Mouse (Mus musculus): ENCODE results near the gene Nrarp. TPM values are rescaled to one million over a fixed set of nuclear protein-coding genes. Genes with fewer than 3 reads are reported as not detected.

Nrarp gene
- total and polyA plus RNA-seq, 3 experiments = 0.20 to 3.1 (median 0.35) TPM

DNA sequence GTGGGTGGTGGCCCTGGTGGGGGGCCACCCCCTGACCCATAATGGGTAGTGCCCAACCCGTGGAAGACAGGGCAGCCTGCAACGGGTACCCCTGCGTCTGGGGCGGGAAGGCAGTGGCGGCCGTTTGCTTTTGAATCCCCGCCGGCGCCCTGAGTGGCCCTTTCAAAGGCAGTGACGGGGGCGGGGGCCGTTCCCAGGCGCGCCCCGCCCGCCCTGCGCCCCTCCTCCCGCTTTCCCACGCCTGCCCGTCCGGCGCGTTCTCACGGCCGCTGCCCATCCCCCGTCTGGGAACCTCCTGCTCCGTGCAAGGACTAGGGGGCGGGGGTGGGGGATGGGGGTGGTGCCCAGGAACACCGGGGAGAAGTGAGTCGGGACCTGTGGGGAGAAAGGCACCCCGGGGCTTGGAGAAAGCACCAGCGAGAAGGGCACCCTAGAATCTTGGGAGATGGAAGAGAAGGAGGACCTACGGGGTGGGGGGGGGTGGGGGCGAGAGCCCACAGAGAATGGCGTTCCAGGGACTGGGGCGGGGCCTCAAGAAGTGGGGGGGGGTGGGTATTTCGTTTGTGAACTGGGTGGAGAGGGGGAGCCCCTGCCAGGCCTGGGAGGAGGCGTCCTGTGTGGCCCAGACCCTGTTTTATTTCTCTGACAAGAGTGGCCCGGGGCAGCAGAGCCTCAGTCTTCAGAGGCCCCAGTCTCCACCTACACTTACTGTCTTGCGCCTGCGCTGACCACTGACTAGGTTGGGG lies 12.5 kb upstream of the Nrarp start:
- Histone ChIP-seq H3K27ac (ENCODE audit: insufficient read depth, low read depth) (no peak overlapping the region), H3K79me2 (replicated peaks; ENCODE audit: control insufficient read depth, extremely low read depth, insufficient read depth, poor library complexity, severe bottlenecking) (no peaks in the 10 kb centered on the region), H3K4me3 (replicated peaks in 1 of 3; ENCODE audit: low read depth in 2 of 3, low read length in 2 of 3, poor library complexity in 1 of 3) (no peak overlapping the region), H3K4me2 (ENCODE audit: insufficient read depth, low read depth, poor library complexity, severe bottlenecking) (peak overlapping the region; percentile 14; the same call in 1 of the 2 replicates), H3K9me3 (replicated peaks; ENCODE audit: low read length) (no peaks in the 10 kb centered on the region), H3K36me3 (replicated peaks in 1 of 2; ENCODE audit: control insufficient read depth in 1 of 2, insufficient read depth in 1 of 2, low read length in 1 of 2) (no peaks in the 10 kb centered on the region), H3K9ac (ENCODE audit: insufficient read depth, low read depth) (no peak overlapping the region), H3K4me1 (ENCODE audit: control insufficient read depth in 1 of 2, insufficient read depth in 2 of 2) (peaks cover 11 to 36% of the 10 kb centered on the region in 2 experiments), H3K27me3 (replicated peaks) (peaks cover 3% of the 10 kb centered on the region)
- DNase-seq (ENCODE audit: extremely low read depth) = no peak
- TF ChIP-seq ZNF384 (IDR thresholded peaks at IDR 0.05; ENCODE audit: low read depth, low read length) = no peak
- TF ChIP-seq MAFK (IDR thresholded peaks at IDR 0.05; ENCODE audit: insufficient replicate concordance, low read length) = no peak
- no peak for TF ChIP-seq SIN3A (IDR thresholded peaks at IDR 0.05; ENCODE audit: low read length)
- no peak for TF ChIP-seq POLR2A (IDR thresholded peaks at IDR 0.05; ENCODE audit: low read depth, low read length)
- no peak for TF ChIP-seq USF2 (conservative IDR thresholded peaks at IDR 0.05; ENCODE audit: low read depth, low read length)
- in situ Hi-C loops (cut with MboI; ENCODE audit: low pct_ligation_motif_present, low pct_unique_long_range_greater_than_20kb, low sequenced_read_pairs) = no loop called here
- dilution Hi-C loops (cut with MboI; ENCODE audit: extremely low pct_ligation_motif_present, extremely low pct_unique_long_range_greater_than_20kb, low sequenced_read_pairs) = no loop called here

DNA sequence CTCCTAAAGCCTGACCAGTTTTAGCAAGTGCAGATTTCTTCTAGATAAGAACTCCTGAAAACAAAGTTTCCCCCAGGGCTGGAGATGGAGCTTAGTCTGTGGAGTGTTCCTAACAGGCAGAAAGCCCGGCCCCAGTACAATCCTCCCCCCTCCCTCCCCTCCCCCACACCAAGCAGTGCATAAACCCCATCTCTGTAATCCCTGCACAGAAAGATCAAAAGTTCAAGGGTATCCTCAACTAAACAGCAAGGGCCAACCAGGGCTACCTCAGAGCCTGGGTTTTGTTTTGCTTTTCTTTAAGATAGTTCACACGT lies 11.9 kb upstream of the Nrarp start:
- no peaks in the 10 kb centered on the region for H3K9me3 ChIP-seq (replicated peaks; ENCODE audit: low read length)
- no peaks in the 10 kb centered on the region for H3K36me3 ChIP-seq (replicated peaks in 1 of 2; ENCODE audit: control insufficient read depth in 1 of 2, insufficient read depth in 1 of 2, low read length in 1 of 2)
- H3K4me3 ChIP-seq (replicated peaks in 1 of 3; ENCODE audit: low read depth in 2 of 3, low read length in 2 of 3, poor library complexity in 1 of 3) = no peak overlapping the region
- no peaks in the 10 kb centered on the region for H3K79me2 ChIP-seq (replicated peaks; ENCODE audit: control insufficient read depth, extremely low read depth, insufficient read depth, poor library complexity, severe bottlenecking)
- H3K27ac ChIP-seq (ENCODE audit: insufficient read depth, low read depth) = no peak overlapping the region
- H3K4me1 ChIP-seq (ENCODE audit: control insufficient read depth in 1 of 2, insufficient read depth in 2 of 2) = peaks cover 11 to 32% of the 10 kb centered on the region in 2 experiments
- TF ChIP-seq IRF4 (IDR thresholded peaks at IDR 0.05; ENCODE audit: low read depth, low read length) (no peak), ZMIZ1 (IDR thresholded peaks at IDR 0.05; ENCODE audit: low read depth, low read length) (no peak), TBP (conservative IDR thresholded peaks at IDR 0.05; ENCODE audit: low read depth, low read length) (no peak), SMC3 (IDR thresholded peaks at IDR 0.05; ENCODE audit: low read depth, low read length) (no peak), EP300 (IDR thresholded peaks at IDR 0.05; ENCODE audit: low read length) (no peak), NRF1 (IDR thresholded peaks at IDR 0.05; ENCODE audit: low read depth, low read length) (no peak), NELFE (IDR thresholded peaks at IDR 0.05; ENCODE audit: low read depth, low read length) (no peak), KAT2A (IDR thresholded peaks at IDR 0.05; ENCODE audit: insufficient replicate concordance, low read length) (no peak), JUND (conservative IDR thresholded peaks at IDR 0.05; ENCODE audit: low read depth, low read length) (no peak), MAX (IDR thresholded peaks at IDR 0.05; ENCODE audit: low read length) (no peak), GABPA (IDR thresholded peaks at IDR 0.05; ENCODE audit: insufficient replicate concordance, low read depth, low read length) (no peak), ELF1 (IDR thresholded peaks at IDR 0.05; ENCODE audit: low read depth, low read length) (no peak), CHD2 (IDR thresholded peaks at IDR 0.05; ENCODE audit: low read length) (no peak), POLR2A (IDR thresholded peaks at IDR 0.05; ENCODE audit: low read depth, low read length) (no peak), RCOR1 (conservative IDR thresholded peaks at IDR 0.05; ENCODE audit: low read depth, low read length) (no peak), ZNF384 (IDR thresholded peaks at IDR 0.05; ENCODE audit: low read depth, low read length) (no peak)
- no peak overlapping the region for H3K9ac ChIP-seq (ENCODE audit: insufficient read depth, low read depth)
- no peak overlapping the region for H3K4me2 ChIP-seq (ENCODE audit: insufficient read depth, low read depth, poor library complexity, severe bottlenecking)
- DNase-seq (ENCODE audit: extremely low read depth) = no peak
- in situ Hi-C loops (cut with MboI; ENCODE audit: low pct_ligation_motif_present, low pct_unique_long_range_greater_than_20kb, low sequenced_read_pairs) (no loop called here), dilution Hi-C loops (cut with MboI; ENCODE audit: extremely low pct_ligation_motif_present, extremely low pct_unique_long_range_greater_than_20kb, low sequenced_read_pairs) (no loop called here)
- H3K27me3 ChIP-seq (replicated peaks) = peaks cover 5% of the 10 kb centered on the region

Data from CH12.LX (cell line).